19 mouse cellular contexts compared by ENCODE assay signal in genomic region chr2:19292366-19292765, GRCm38 (mm10).
"Had no signal": no experiment of that assay in that cellular context is flagged by ENCODE, and none has a peak within 500 bp of the region (broad histone marks: within the 10 kb centered on the region; RNA-seq: fewer than 3 reads in every experiment).

No protein-coding gene starts in this region.

- H3K4me2 ChIP-seq: lung, embryonic 15.5 days; midbrain, embryonic 12.5 days; neural tube, embryonic 13.5 days; neural tube, embryonic 15.5 days had no signal

- H3K9me3 ChIP-seq: lung, embryonic 15.5 days; midbrain, embryonic 10.5 days; midbrain, embryonic 12.5 days; neural tube, embryonic 13.5 days; neural tube, embryonic 15.5 days had no signal

- H3K9ac ChIP-seq: lung, embryonic 15.5 days; midbrain, embryonic 12.5 days; neural tube, embryonic 13.5 days; neural tube, embryonic 15.5 days had no signal

- H3K36me3 ChIP-seq: lung, embryonic 15.5 days; midbrain, embryonic 10.5 days; midbrain, embryonic 12.5 days; neural tube, embryonic 13.5 days; neural tube, embryonic 15.5 days had no signal

- H3K27me3 ChIP-seq: lung, embryonic 15.5 days; midbrain, embryonic 12.5 days; neural tube, embryonic 13.5 days; neural tube, embryonic 15.5 days had no signal

- H3K27ac ChIP-seq: lung, embryonic 15.5 days; midbrain, embryonic 10.5 days; midbrain, embryonic 12.5 days; neural tube, embryonic 13.5 days; neural tube, embryonic 15.5 days had no signal

- ATAC-seq: lung, postnatal 0 days; midbrain, embryonic 16.5 days had no signal

- H3K4me3 ChIP-seq: lung, embryonic 15.5 days; midbrain, embryonic 10.5 days; midbrain, embryonic 12.5 days; myocyte; neural tube, embryonic 13.5 days; neural tube, embryonic 15.5 days had no signal

- DNase-seq: lung, adult 2 months; lung, postnatal 4 days; midbrain, embryonic 14.5 days; retina, postnatal 1 day; right cerebral cortex, adult 18-20 months; right cerebral cortex, postnatal 25 days; right cerebral cortex, postnatal 4 days; spleen, adult 18-20 months; thymus, adult 18-20 months; thymus, postnatal 14 days; thymus, postnatal 36 days had no signal

- H3K4me1 ChIP-seq: lung, embryonic 15.5 days; midbrain, embryonic 10.5 days; midbrain, embryonic 12.5 days; neural tube, embryonic 13.5 days; neural tube, embryonic 15.5 days had no signal
